In genomic region chrX:137019310-137019709, GRCm38 (mm10) we compare ENCODE assay signal across 9 mouse cellular contexts. TPM values are rescaled to one million over a fixed set of nuclear protein-coding genes. Genes with fewer than 3 reads are reported as not detected.
DNase-seq lines count a peak whose midpoint lies in the region; ATAC-seq and TF ChIP-seq lines count a peak whose summit lies in the region.
"Had no signal": no experiment of that assay in that cellular context is flagged by ENCODE, and none has a peak within 500 bp of the region (broad histone marks: within the 10 kb centered on the region; RNA-seq: fewer than 3 reads in every experiment).

No protein-coding gene starts in this region.

- no peaks in the 10 kb centered on the region for H3K9me3 ChIP-seq in ES-E14 (ENCODE audit: control insufficient read depth, insufficient read depth, low read depth, low read length)
- H3K9me3 ChIP-seq: neural tube, embryonic 12.5 days had no signal

- DNase-seq in A20 (ENCODE audit: low read depth, low spot score) (peak; percentile 59), ES-E14 (ENCODE audit: low read depth, low spot score) (peak; percentile 62)
- peak; percentile 64 to 71 for DNase-seq in cerebellum, adult 18-20 months
- peak; percentile 79 for DNase-seq in kidney, postnatal 10 days
- DNase-seq in lung, adult 18-20 months = peak; percentile 37 to 47
- DNase-seq in retina, postnatal 1 day = peak; percentile 70

- H3K4me1 ChIP-seq in ES-E14 (ENCODE audit: control insufficient read depth in 2 of 2, insufficient read depth in 2 of 2, low read length in 2 of 2, poor library complexity in 1 of 2) = no peaks in the 10 kb centered on the region
- H3K4me1 ChIP-seq: neural tube, embryonic 12.5 days had no signal

- no peak overlapping the region for H3K9ac ChIP-seq in ES-E14 (ENCODE audit: insufficient read depth, low read depth, low read length, poor library complexity, severe bottlenecking)
- H3K9ac ChIP-seq: neural tube, embryonic 12.5 days had no signal

- no peaks in the 10 kb centered on the region for H3K36me3 ChIP-seq in ES-E14 (ENCODE audit: control insufficient read depth, insufficient read depth, low read length, poor library complexity, severe bottlenecking)
- H3K36me3 ChIP-seq: neural tube, embryonic 12.5 days had no signal

- H3K4me3 ChIP-seq in ES-E14 (ENCODE audit: insufficient read depth in 1 of 2, low read depth in 1 of 2, low read length in 2 of 2, poor library complexity in 1 of 2, severe bottlenecking in 1 of 2) = peak overlapping the region in 1 of 2 experiments; percentile 46; a peak in 2 of 4 replicates
- H3K4me3 ChIP-seq: neural tube, embryonic 12.5 days had no signal

- peak; percentile 85 for ATAC-seq in frontal cortex, adult (ENCODE audit: low TSS enrichment)
- ATAC-seq in monocyte, adult 5-6 weeks (replicated peaks; ENCODE audit: insufficient number of reproducible peaks, low FRiP score, low TSS enrichment, poor library complexity, severe bottlenecking) = no peak

- no peak overlapping the region for H3K27ac ChIP-seq in ES-E14 (ENCODE audit: insufficient read depth, low read depth, low read length, poor library complexity, severe bottlenecking)
- H3K27ac ChIP-seq: neural tube, embryonic 12.5 days had no signal

- in situ Hi-C loops in ES-E14 (cut with MboI; ENCODE audit: low sequenced_read_pairs in 2 of 2, unreplicated experiment in 2 of 2) = no loop called here

TF ChIP-seq in ES-E14, 5 proteins besides CTCF, POLR2A, EP300 and RAD21:
- TF ChIP-seq ZC3H11A (IDR thresholded peaks at IDR 0.05; ENCODE audit: borderline replicate concordance, low read depth, low read length) (no peak), ZNF384 (IDR thresholded peaks at IDR 0.05; ENCODE audit: low read depth, low read length) (no peak), MAFK (IDR thresholded peaks at IDR 0.05; ENCODE audit: insufficient read depth, low read depth, low read length) (no peak), HCFC1 (IDR thresholded peaks at IDR 0.05; ENCODE audit: borderline replicate concordance, insufficient read depth, low read length) (no peak), CHD2 (IDR thresholded peaks at IDR 0.05; ENCODE audit: low read depth, low read length) (no peak)

RNA-seq across cellular contexts. Expression of gene Slc25a53, which starts 18.8 kb away (rescaled TPM):
- 5.4 and 8.3 TPM in 2 replicates for total RNA-seq in ES-E14 (2012; rRNA removed)
- 8.0 to 25.4 TPM (median 13.1 TPM) in 3 replicates for total RNA-seq in monocyte, adult 5-6 weeks (2017)

RNA-seq across cellular contexts. Expression of gene Zcchc18, which starts 26.4 kb away (rescaled TPM):
- total RNA-seq in ES-E14 (2012; rRNA removed) = 1.5 and 2.2 TPM in 2 replicates
- 1.5 to 16.1 TPM (median 3.5 TPM) in 3 replicates for total RNA-seq in monocyte, adult 5-6 weeks (2017)

RNA-seq across cellular contexts. Expression of gene Fam199x, which starts 30.1 kb away (rescaled TPM):
- total RNA-seq in ES-E14 (2012; rRNA removed) = 5.7 and 6.0 TPM in 2 replicates
- 11.5 to 12.2 TPM (median 11.8 TPM) in 3 replicates for total RNA-seq in monocyte, adult 5-6 weeks (2017)

RNA-seq across cellular contexts. Expression of gene Tmsb15b1, which starts 42.6 kb away (rescaled TPM):
- 8.4 and 12.0 TPM in 2 replicates for total RNA-seq in ES-E14 (2012; rRNA removed)
- total RNA-seq in monocyte, adult 5-6 weeks (2017) = 13.1 to 21.8 TPM (median 16.5 TPM) in 3 replicates

RNA-seq across cellular contexts. Expression of gene Tmsb15l, which starts 42.6 kb away (rescaled TPM):
- total RNA-seq in ES-E14 (2012; rRNA removed) = 2.1 and 4.6 TPM in 2 replicates
- total RNA-seq in monocyte, adult 5-6 weeks (2017) = 3.4 to 20.1 TPM (median 12.2 TPM) in 3 replicates
